Mouse (Mus musculus): ENCODE results near the gene Cd302. TPM values are rescaled to one million over a fixed set of nuclear protein-coding genes. Genes with fewer than 3 reads are reported as not detected.

Gene Cd302
- polyA plus RNA-seq, 1 experiment from 2014 or later = 34.1 TPM

DNA sequence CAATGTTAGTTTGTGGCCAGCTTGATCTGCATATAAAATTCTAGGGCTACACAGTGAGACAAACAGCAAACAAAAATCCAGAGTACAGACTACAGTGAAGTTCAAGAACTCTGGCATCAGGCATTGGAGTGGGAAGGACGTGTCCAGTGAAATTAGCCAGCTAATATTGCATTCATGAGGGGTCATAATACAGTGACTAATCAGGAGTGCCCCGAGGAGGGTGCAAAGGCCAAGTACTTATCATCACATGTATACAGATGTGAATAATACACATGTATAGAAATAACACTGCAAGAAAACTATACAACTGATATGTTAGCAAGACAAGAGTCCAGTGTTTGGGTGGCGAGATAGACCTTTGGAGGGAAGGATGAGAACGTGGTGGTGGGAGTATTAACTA lies 31.5 kb downstream of the Cd302 start:
- no peaks in the 10 kb centered on the region; the same call in 1 of the 2 replicates for H3K9me3 ChIP-seq
- no peak overlapping the region for H3K4me3 ChIP-seq (replicated peaks)
- H3K4me2 ChIP-seq = no peak overlapping the region
- WGBS = 93% methylated on average over 4 of the region's 4 CpGs
- ATAC-seq (ENCODE audit: insufficient number of reproducible peaks, insufficient read depth, low FRiP score, low TSS enrichment, low read depth) = no peak
- no peak overlapping the region for H3K9ac ChIP-seq (replicated peaks)
- no peaks in the 10 kb centered on the region for H3K27me3 ChIP-seq
- H3K36me3 ChIP-seq = peaks cover 49% of the 10 kb centered on the region
- no peak overlapping the region for H3K27ac ChIP-seq
- no peaks in the 10 kb centered on the region for H3K4me1 ChIP-seq (replicated peaks)

- no peak overlapping the region for H3K9ac ChIP-seq (replicated peaks)
- 87% methylated on average over 7 of the region's 7 CpGs for WGBS
- no peak overlapping the region for H3K27ac ChIP-seq
- no peak overlapping the region for H3K4me2 ChIP-seq
- H3K9me3 ChIP-seq = no peaks in the 10 kb centered on the region
- no peaks in the 10 kb centered on the region for H3K4me1 ChIP-seq (replicated peaks)
- no peak overlapping the region for H3K4me3 ChIP-seq (replicated peaks)
- H3K36me3 ChIP-seq = peaks cover 85% of the 10 kb centered on the region
- ATAC-seq (ENCODE audit: insufficient number of reproducible peaks, insufficient read depth, low FRiP score, low TSS enrichment, low read depth) = no peak
- H3K27me3 ChIP-seq = no peaks in the 10 kb centered on the region
These were observed 49.8 kb downstream of the Cd302 start for GRCm38 (mm10) chr2:60234506-60234905.

GRCm38 (mm10) chr2:60233147-60233546 lies 51.1 kb downstream of the Cd302 start:
- Histone ChIP-seq H3K27ac (no peak overlapping the region), H3K27me3 (no peaks in the 10 kb centered on the region), H3K4me1 (replicated peaks) (no peaks in the 10 kb centered on the region), H3K9me3 (no peaks in the 10 kb centered on the region), H3K9ac (replicated peaks) (no peak overlapping the region), H3K4me2 (no peak overlapping the region), H3K36me3 (peaks cover 76% of the 10 kb centered on the region), H3K4me3 (replicated peaks) (no peak overlapping the region)
- WGBS = 66% methylated on average over 2 of the region's 2 CpGs
- no peak for ATAC-seq (ENCODE audit: insufficient number of reproducible peaks, insufficient read depth, low FRiP score, low TSS enrichment, low read depth)

DNA sequence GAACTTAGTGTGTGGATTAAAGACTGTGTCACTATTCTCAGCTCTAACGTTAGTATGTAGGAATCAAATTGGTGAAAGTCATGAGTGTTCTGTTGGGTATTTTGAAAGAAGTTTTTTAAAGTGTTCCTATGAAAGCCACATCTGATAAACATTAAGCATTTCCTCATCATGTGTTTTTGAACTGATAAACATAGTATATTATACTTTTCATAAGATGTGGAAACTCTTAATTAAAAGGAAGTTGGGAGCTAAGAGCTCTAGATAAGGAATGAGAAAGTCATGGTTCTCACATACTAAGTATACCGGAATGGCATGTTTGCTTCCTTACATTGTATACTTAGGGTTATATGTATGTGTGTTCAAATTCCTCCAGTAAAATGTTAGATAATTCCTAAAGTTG lies 53.9 kb downstream of the Cd302 start:
- no peak overlapping the region for H3K4me2 ChIP-seq
- no peak overlapping the region for H3K9ac ChIP-seq (replicated peaks)
- no peaks in the 10 kb centered on the region for H3K4me1 ChIP-seq (replicated peaks)
- peaks cover 55% of the 10 kb centered on the region for H3K36me3 ChIP-seq
- ATAC-seq (ENCODE audit: insufficient number of reproducible peaks, insufficient read depth, low FRiP score, low TSS enrichment, low read depth) = no peak
- WGBS = 97% methylated on average over 2 of the region's 2 CpGs
- no peak overlapping the region for H3K4me3 ChIP-seq (replicated peaks)
- H3K27ac ChIP-seq = no peak overlapping the region
- H3K27me3 ChIP-seq = no peaks in the 10 kb centered on the region
- H3K9me3 ChIP-seq = no peaks in the 10 kb centered on the region

DNA sequence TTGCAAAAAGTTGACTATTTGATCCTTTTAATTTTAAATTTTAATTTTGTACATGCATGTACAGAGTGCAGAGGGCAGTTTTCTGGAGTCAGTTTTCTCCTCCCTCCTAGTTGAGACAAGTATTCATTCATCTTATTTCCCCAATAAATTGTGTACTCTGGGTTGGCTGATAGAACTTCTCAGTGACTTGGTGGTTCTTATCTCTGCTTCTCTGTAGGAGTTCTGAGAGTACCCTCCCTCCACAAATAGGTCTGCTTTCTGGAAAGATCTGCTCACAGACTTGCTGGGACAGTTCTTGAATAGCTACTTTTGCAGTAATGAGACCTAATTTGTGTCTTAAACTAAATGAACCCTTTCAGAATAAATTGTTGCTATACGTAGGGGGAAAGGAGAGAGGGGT lies 55.8 kb downstream of the Cd302 start:
- H3K36me3 ChIP-seq = peaks cover 40% of the 10 kb centered on the region
- H3K4me3 ChIP-seq (replicated peaks) = no peak overlapping the region
- no peak for ATAC-seq (ENCODE audit: insufficient number of reproducible peaks, insufficient read depth, low FRiP score, low TSS enrichment, low read depth)
- H3K9ac ChIP-seq (replicated peaks) = no peak overlapping the region
- H3K27me3 ChIP-seq = no peaks in the 10 kb centered on the region
- H3K9me3 ChIP-seq = no peaks in the 10 kb centered on the region
- H3K4me2 ChIP-seq = no peak overlapping the region
- WGBS = 76% methylated on average over 1 of the region's 1 CpGs
- H3K27ac ChIP-seq = no peak overlapping the region
- H3K4me1 ChIP-seq (replicated peaks) = no peaks in the 10 kb centered on the region

GRCm38 (mm10) chr2:60223489-60223888 lies 60.8 kb downstream of the Cd302 start:
- H3K27me3 ChIP-seq = no peaks in the 10 kb centered on the region
- H3K36me3 ChIP-seq = peaks cover 13% of the 10 kb centered on the region; the same call in 1 of the 2 replicates
- H3K9me3 ChIP-seq = no peaks in the 10 kb centered on the region
- H3K27ac ChIP-seq = no peak overlapping the region
- no peaks in the 10 kb centered on the region; the same call in 1 of the 2 replicates for H3K4me1 ChIP-seq (replicated peaks)
- H3K4me3 ChIP-seq (replicated peaks) = no peak overlapping the region
- 86% methylated on average over 1 of the region's 1 CpGs for WGBS
- no peak overlapping the region for H3K9ac ChIP-seq (replicated peaks)
- H3K4me2 ChIP-seq = no peak overlapping the region
- ATAC-seq (ENCODE audit: insufficient number of reproducible peaks, insufficient read depth, low FRiP score, low TSS enrichment, low read depth) = no peak

DNA sequence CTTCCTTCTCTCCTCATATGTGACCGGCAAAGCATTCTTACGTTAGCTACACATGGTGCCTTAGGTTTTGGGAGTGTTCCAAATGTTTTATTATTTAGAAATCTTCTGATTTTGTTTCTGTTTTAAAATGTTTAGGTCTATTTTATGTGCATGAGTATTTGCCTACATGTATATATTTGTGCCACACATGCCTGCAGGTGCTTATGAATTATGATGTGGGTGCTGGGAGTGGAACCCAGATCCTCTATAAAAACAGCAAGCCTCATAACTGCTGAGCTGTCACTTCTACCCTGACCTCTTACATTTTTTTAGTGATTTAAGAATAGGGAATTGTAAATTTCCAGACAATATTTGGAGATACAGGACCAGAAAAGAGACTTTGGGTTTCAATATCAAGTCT lies 62.3 kb downstream of the Cd302 start:
- no peaks in the 10 kb centered on the region for H3K27me3 ChIP-seq
- ATAC-seq (ENCODE audit: insufficient number of reproducible peaks, insufficient read depth, low FRiP score, low TSS enrichment, low read depth) = no peak
- H3K27ac ChIP-seq = no peak overlapping the region
- H3K9me3 ChIP-seq = no peaks in the 10 kb centered on the region
- peaks cover 19% of the 10 kb centered on the region; the same call in 1 of the 2 replicates for H3K36me3 ChIP-seq
- WGBS = 89% methylated on average over 2 of the region's 2 CpGs
- H3K9ac ChIP-seq (replicated peaks) = no peak overlapping the region
- H3K4me2 ChIP-seq = no peak overlapping the region
- H3K4me3 ChIP-seq (replicated peaks) = no peak overlapping the region
- H3K4me1 ChIP-seq (replicated peaks) = no peaks in the 10 kb centered on the region; the same call in 1 of the 2 replicates

- 73% methylated on average over 6 of the region's 6 CpGs for WGBS
These were observed 63.1 kb downstream of the Cd302 start for GRCm38 (mm10) chr2:60221236-60221635.

GRCm38 (mm10) chr2:60217620-60218019 lies 66.7 kb downstream of the Cd302 start:
- WGBS = 95% methylated on average over 6 of the region's 6 CpGs
- Histone ChIP-seq H3K9me3 (no peaks in the 10 kb centered on the region), H3K36me3 (peaks cover 39% of the 10 kb centered on the region), H3K4me3 (replicated peaks) (no peak overlapping the region), H3K4me2 (no peak overlapping the region), H3K9ac (replicated peaks) (no peak overlapping the region), H3K27me3 (no peaks in the 10 kb centered on the region), H3K4me1 (replicated peaks) (no peaks in the 10 kb centered on the region; the same call in 1 of the 2 replicates), H3K27ac (no peak overlapping the region)
- no peak for ATAC-seq (ENCODE audit: insufficient number of reproducible peaks, insufficient read depth, low FRiP score, low TSS enrichment, low read depth)

More at GRCm38 (mm10) chr2:60221236-60221635, 63.1 kb downstream of the Cd302 start:
- Histone ChIP-seq H3K27me3 (no peaks in the 10 kb centered on the region), H3K9ac (replicated peaks) (no peak overlapping the region), H3K27ac (no peak overlapping the region), H3K36me3 (peaks cover 23% of the 10 kb centered on the region; the same call in 1 of the 2 replicates), H3K9me3 (no peaks in the 10 kb centered on the region), H3K4me2 (no peak overlapping the region), H3K4me1 (replicated peaks) (no peaks in the 10 kb centered on the region; the same call in 1 of the 2 replicates), H3K4me3 (replicated peaks) (no peak overlapping the region)
- no peak for ATAC-seq (ENCODE audit: insufficient number of reproducible peaks, insufficient read depth, low FRiP score, low TSS enrichment, low read depth)

DNA sequence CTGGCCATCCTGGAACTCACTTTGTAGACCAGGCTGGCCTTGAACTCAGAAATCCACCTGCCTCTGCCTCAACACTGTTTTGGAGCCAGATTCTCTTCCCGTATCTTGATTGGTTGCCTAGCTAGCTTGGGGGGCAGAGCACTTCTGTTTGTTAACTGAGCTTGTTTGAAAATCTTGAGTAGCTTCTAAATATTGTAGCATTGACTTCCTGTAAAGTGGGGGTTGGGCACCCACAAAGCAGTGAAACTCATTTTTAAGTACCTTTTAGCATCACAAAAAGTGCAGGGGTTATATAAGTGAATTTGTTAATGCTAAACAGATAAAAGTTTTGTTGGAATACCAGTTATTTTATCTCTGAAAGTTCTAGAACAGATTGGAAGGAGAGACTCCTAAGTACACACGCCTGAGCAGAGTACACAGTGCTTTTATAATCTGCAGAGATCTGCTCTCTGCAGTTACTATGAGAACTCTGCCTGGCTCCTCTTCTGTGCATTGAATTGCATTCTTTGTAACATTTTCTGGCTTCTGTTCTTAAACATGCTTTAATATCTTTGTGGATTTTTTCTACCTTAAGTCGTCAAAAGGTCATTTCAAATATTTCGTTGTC lies 67.6 kb downstream of the Cd302 start:
- no peak overlapping the region for H3K4me2 ChIP-seq
- no peak overlapping the region for H3K27ac ChIP-seq
- ATAC-seq (ENCODE audit: insufficient number of reproducible peaks, insufficient read depth, low FRiP score, low TSS enrichment, low read depth) = no peak
- H3K36me3 ChIP-seq = peaks cover 41% of the 10 kb centered on the region
- H3K27me3 ChIP-seq = no peaks in the 10 kb centered on the region
- H3K9ac ChIP-seq (replicated peaks) = no peak overlapping the region
- WGBS = 92% methylated on average over 4 of the region's 4 CpGs
- no peaks in the 10 kb centered on the region for H3K9me3 ChIP-seq
- no peak overlapping the region for H3K4me3 ChIP-seq (replicated peaks)
- H3K4me1 ChIP-seq (replicated peaks) = peaks cover 6% of the 10 kb centered on the region

DNA sequence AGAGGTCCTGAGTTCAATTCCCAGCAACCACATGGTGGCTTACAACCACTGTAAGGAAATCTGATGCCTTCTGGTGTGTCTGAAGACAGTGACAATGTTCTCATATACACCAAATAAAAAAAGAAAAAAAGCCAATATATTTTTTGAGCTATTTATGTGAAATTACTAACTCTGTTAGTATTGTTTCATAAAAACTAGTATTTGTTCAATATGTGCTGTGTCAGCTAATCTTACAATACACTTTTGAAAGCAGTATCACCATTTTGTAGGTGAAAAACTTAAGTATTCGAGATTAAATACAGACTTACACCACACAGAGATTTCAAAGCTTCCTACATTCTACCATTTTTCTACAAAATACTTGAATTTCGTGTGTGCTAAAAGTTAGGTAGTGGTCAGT lies 69.6 kb downstream of the Cd302 start:
- Histone ChIP-seq H3K9me3 (no peaks in the 10 kb centered on the region), H3K27ac (no peak overlapping the region), H3K27me3 (no peaks in the 10 kb centered on the region), H3K9ac (replicated peaks) (no peak overlapping the region), H3K4me3 (replicated peaks) (no peak overlapping the region), H3K36me3 (peaks cover 44% of the 10 kb centered on the region), H3K4me2 (no peak overlapping the region), H3K4me1 (replicated peaks) (peaks cover 17% of the 10 kb centered on the region)
- WGBS = 95% methylated on average over 2 of the region's 2 CpGs
- no peak for ATAC-seq (ENCODE audit: insufficient number of reproducible peaks, insufficient read depth, low FRiP score, low TSS enrichment, low read depth)

DNA sequence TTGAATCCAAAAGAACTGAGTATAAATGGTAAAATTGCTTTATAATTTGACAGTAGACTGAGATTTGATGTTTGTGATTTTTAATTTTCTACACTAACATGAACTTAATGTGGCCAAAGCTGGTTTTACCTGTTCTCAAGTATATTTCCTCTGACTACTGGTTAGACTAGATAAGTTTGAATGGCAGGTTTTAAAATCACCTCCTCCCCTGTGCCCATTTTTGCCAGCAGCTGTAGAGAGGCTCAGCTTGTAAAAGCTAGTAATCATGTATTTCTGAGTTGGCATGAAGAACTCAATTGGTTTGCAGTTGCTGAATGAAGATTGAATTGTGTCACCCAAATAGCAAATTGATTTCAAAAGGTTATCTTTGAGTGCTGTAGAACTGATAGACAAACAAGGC lies 71.8 kb downstream of the Cd302 start:
- Histone ChIP-seq H3K9ac (replicated peaks) (no peak overlapping the region), H3K36me3 (peaks cover 36% of the 10 kb centered on the region), H3K9me3 (no peaks in the 10 kb centered on the region), H3K27ac (no peak overlapping the region), H3K4me1 (replicated peaks) (peaks cover 25% of the 10 kb centered on the region), H3K4me2 (no peak overlapping the region), H3K4me3 (replicated peaks) (no peak overlapping the region), H3K27me3 (no peaks in the 10 kb centered on the region)
- ATAC-seq (ENCODE audit: insufficient number of reproducible peaks, insufficient read depth, low FRiP score, low TSS enrichment, low read depth) = no peak
